Mouse (Mus musculus): ENCODE measurements at regions not wholly inside any gene's neighbourhood (a gene's known extent, or its start where the extent isn't known, plus 50 kb on each side); places are given as distances from the start of the nearest gene placed in this dataset.

- no peak for TF ChIP-seq CTCF (IDR thresholded peaks at IDR 0.05 in 2 of 3, conservative IDR thresholded peaks at IDR 0.05 in 1 of 3; ENCODE audit: control insufficient read depth in 1 of 3, insufficient read depth in 1 of 3, low read depth in 2 of 3, low read length in 3 of 3, poor library complexity in 1 of 3, severe bottlenecking in 1 of 3)
- no peak for TF ChIP-seq JUND (IDR thresholded peaks at IDR 0.05; ENCODE audit: low read depth, low read length)
Observed at GRCm38 (mm10) chr14:114832987-114833386, 259.0 kb upstream of the Gpc5 start.
